Mouse (Mus musculus) stomach, embryonic 14.5 days (tissue): ENCODE data around the gene Cops4. TPM values are rescaled to one million over a fixed set of nuclear protein-coding genes. Genes with fewer than 3 reads are reported as not detected.
A peak's percentile ranks its signal among the peaks of the same experiment; 100 is the strongest.

Experiments
- ATAC-seq: fragments of 200-750 bp; cut with Nextera tagmentation; 2 replicates; pipeline ENCODE4 v1.8.0; 2017; ENCODE audit warnings: low read depth, moderate TSS enrichment; ENCODE audit not compliant: insufficient number of reproducible peaks, insufficient read depth, low FRiP score
- H3K27ac ChIP-seq: fragments of 300-500 bp; sonication (generic); 2 replicates; pipeline ENCODE4 v1.5.1; 2014; ENCODE audit warnings: mild to moderate bottlenecking, low read length, moderate library complexity, mixed read lengths
- H3K27me3 ChIP-seq: fragments of 300-500 bp; sonication (generic); 2 replicates; pipeline ENCODE4 v1.6.1; 2014; ENCODE audit warnings: low read length, control low read depth, mixed read lengths; ENCODE audit not compliant: control insufficient read depth, insufficient read depth
- H3K36me3 ChIP-seq: fragments of 300-500 bp; sonication (generic); 2 replicates; pipeline ENCODE4 v1.6.1; 2014; ENCODE audit warnings: mild to moderate bottlenecking, control low read depth, low read length, moderate library complexity, mixed read lengths; ENCODE audit not compliant: control insufficient read depth, insufficient read depth
- H3K4me1 ChIP-seq: fragments of 300-500 bp; sonication (generic); 2 replicates; pipeline ENCODE4 v1.6.1; 2014; ENCODE audit warnings: low read length, control low read depth, mixed read lengths; ENCODE audit not compliant: control insufficient read depth, insufficient read depth
- H3K4me2 ChIP-seq: fragments of 300-500 bp; sonication (generic); replicated peaks from 2 replicates; pipeline ENCODE4 v1.6.1; 2014; ENCODE audit warnings: low read depth, low read length, control low read depth
- H3K4me3 ChIP-seq: fragments of 300-500 bp; sonication (generic); 2 replicates; pipeline ENCODE4 v1.5.1; 2014; ENCODE audit warnings: low read depth, low read length, control low read depth
- H3K9ac ChIP-seq: fragments of 300-500 bp; sonication (generic); replicated peaks from 2 replicates; pipeline ENCODE4 v1.6.1; 2014; ENCODE audit warnings: low read depth, mild to moderate bottlenecking, control low read depth, low read length, moderate library complexity, mixed read lengths
- H3K9me3 ChIP-seq: fragments of 300-500 bp; sonication (generic); 2 replicates; pipeline ENCODE4 v1.6.1; 2016; ENCODE audit warnings: low read depth, low read length, control low read depth; ENCODE audit not compliant: control insufficient read depth
- WGBS: fragments of 180-500 bp; shearing (Covaris S2); extraction: QIAGEN DNeasy Blood & Tissue Kit; methylation state at CpG from one replicate; pipeline ENCODE4 v1.1.7; 2014; 5-methylcytosine and 5-hydroxymethylcytosine counted together
- polyA plus RNA-seq: library from polyadenylated mRNA; unstranded; fragments of >200 nt; fragmentation: Nextera tagmentation; extraction: Ambion mirVana; gene quantifications from 2 replicates; pipeline ENCODE4 v1.2.1, GENCODE M21; 2014

The Cops4 gene
- polyA plus RNA-seq, 1 experiment from 2014 or later: 187 TPM

GRCm38 (mm10) chr5:100562702-100563101, 44.6 kb downstream of the Cops4 start:
- H3K27me3 ChIP-seq: no peaks in the 10 kb centered on the region
- WGBS: 83% methylated on average over 9 of the region's 9 CpGs
- no peak overlapping the region for H3K27ac ChIP-seq
- no peaks in the 10 kb centered on the region for H3K9me3 ChIP-seq
- H3K36me3 ChIP-seq: no peaks in the 10 kb centered on the region
- no peak overlapping the region for H3K4me3 ChIP-seq
- ATAC-seq: no peak
- H3K4me1 ChIP-seq: peaks cover 9% of the 10 kb centered on the region
- no peak overlapping the region for H3K4me2 ChIP-seq
- no peak overlapping the region for H3K9ac ChIP-seq

GRCm38 (mm10) chr5:100566798-100567197, 48.7 kb downstream of the Cops4 start:
- Histone ChIP-seq H3K9ac (no peak overlapping the region), H3K4me1 (peaks cover 26% of the 10 kb centered on the region), H3K36me3 (no peaks in the 10 kb centered on the region), H3K9me3 (no peaks in the 10 kb centered on the region), H3K4me3 (no peak overlapping the region), H3K27ac (no peak overlapping the region), H3K27me3 (no peaks in the 10 kb centered on the region), H3K4me2 (no peak overlapping the region)
- no peak for ATAC-seq
- WGBS: 75% methylated on average over 2 of the region's 2 CpGs

GRCm38 (mm10) chr5:100567258-100568032, 49.3 kb downstream of the Cops4 start:
- Histone ChIP-seq H3K4me1 (peaks cover 26% of the 10 kb centered on the region), H3K9me3 (no peaks in the 10 kb centered on the region), H3K27ac (peak overlapping the region; percentile 7; the same call in 1 of the 2 replicates), H3K4me2 (peak overlapping the region; percentile 22; the same call in 1 of the 2 replicates), H3K9ac (no peak overlapping the region), H3K27me3 (no peaks in the 10 kb centered on the region), H3K36me3 (no peaks in the 10 kb centered on the region), H3K4me3 (no peak overlapping the region)
- WGBS: 36% methylated on average over 13 of the region's 13 CpGs
- peak; percentile 23; the same call in 1 of the 2 replicates for ATAC-seq

- no peak overlapping the region for H3K4me3 ChIP-seq
- no peak; the same call in 1 of the 2 replicates for ATAC-seq
- H3K36me3 ChIP-seq: no peaks in the 10 kb centered on the region
- H3K27ac ChIP-seq: peak overlapping the region; percentile 1; the same call in 1 of the 2 replicates
- 49% methylated on average over 8 of the region's 8 CpGs for WGBS
- H3K9me3 ChIP-seq: no peaks in the 10 kb centered on the region
- peaks cover 26% of the 10 kb centered on the region for H3K4me1 ChIP-seq
- no peaks in the 10 kb centered on the region for H3K27me3 ChIP-seq
- no peak overlapping the region for H3K9ac ChIP-seq
- no peak overlapping the region for H3K4me2 ChIP-seq
Observed at GRCm38 (mm10) chr5:100568177-100568576, 50.1 kb downstream of the Cops4 start.

- Histone ChIP-seq H3K4me3 (no peak overlapping the region), H3K4me2 (no peak overlapping the region), H3K27ac (no peak overlapping the region), H3K36me3 (no peaks in the 10 kb centered on the region), H3K27me3 (no peaks in the 10 kb centered on the region), H3K9ac (no peak overlapping the region), H3K9me3 (no peaks in the 10 kb centered on the region), H3K4me1 (peaks cover 26% of the 10 kb centered on the region)
- no peak for ATAC-seq
- WGBS: 74% methylated on average over 3 of the region's 3 CpGs
Observed at GRCm38 (mm10) chr5:100568802-100569201, 50.7 kb downstream of the Cops4 start.

GRCm38 (mm10) chr5:100569250-100569934, 51.3 kb downstream of the Cops4 start:
- Histone ChIP-seq H3K4me2 (peak overlapping the region; percentile 25; the same call in 1 of the 2 replicates), H3K27ac (no peak overlapping the region), H3K9ac (no peak overlapping the region), H3K36me3 (no peaks in the 10 kb centered on the region), H3K9me3 (no peaks in the 10 kb centered on the region), H3K4me1 (peaks cover 26% of the 10 kb centered on the region), H3K27me3 (no peaks in the 10 kb centered on the region), H3K4me3 (no peak overlapping the region)
- WGBS: 76% methylated on average over 18 of the region's 18 CpGs
- ATAC-seq: no peak

GRCm38 (mm10) chr5:100569997-100570595, 52.0 kb downstream of the Cops4 start:
- ATAC-seq: no peak
- H3K4me2 ChIP-seq: peak overlapping the region; percentile 37
- no peaks in the 10 kb centered on the region for H3K9me3 ChIP-seq
- 62% methylated on average over 13 of the region's 13 CpGs for WGBS
- H3K27ac ChIP-seq: peak overlapping the region; percentile 66; the same call in 1 of the 2 replicates
- no peaks in the 10 kb centered on the region for H3K36me3 ChIP-seq
- H3K27me3 ChIP-seq: no peaks in the 10 kb centered on the region
- no peak overlapping the region for H3K9ac ChIP-seq
- peak overlapping the region; percentile 22 for H3K4me3 ChIP-seq
- H3K4me1 ChIP-seq: peaks cover 26% of the 10 kb centered on the region

GRCm38 (mm10) chr5:100570716-100571115, 52.6 kb downstream of the Cops4 start:
- no peak for ATAC-seq
- H3K4me1 ChIP-seq: peaks cover 26% of the 10 kb centered on the region
- H3K9ac ChIP-seq: no peak overlapping the region
- H3K27ac ChIP-seq: peak overlapping the region; percentile 66
- WGBS: 10% methylated on average over 8 of the region's 8 CpGs
- peak overlapping the region; percentile 37 for H3K4me2 ChIP-seq
- no peaks in the 10 kb centered on the region for H3K36me3 ChIP-seq
- no peaks in the 10 kb centered on the region for H3K9me3 ChIP-seq
- H3K4me3 ChIP-seq: peak overlapping the region; percentile 22
- no peaks in the 10 kb centered on the region for H3K27me3 ChIP-seq
